Mouse (Mus musculus) neural tube, embryonic 10.5 days (tissue): ENCODE data around the gene Zswim5.
"Not testable (repeated sequence)": the region's sequence is repeated elsewhere in the genome, so short reads cannot be mapped to it uniquely, and the experiment has no call there.

ENCODE experiments used
- DNase-seq: peaks from one replicate; pipeline ENCODE4 v3.0.0-alpha.2; 2017; ENCODE audit warnings: low spot score; ENCODE audit errors: extremely low spot score

The Zswim5 gene

DNA sequence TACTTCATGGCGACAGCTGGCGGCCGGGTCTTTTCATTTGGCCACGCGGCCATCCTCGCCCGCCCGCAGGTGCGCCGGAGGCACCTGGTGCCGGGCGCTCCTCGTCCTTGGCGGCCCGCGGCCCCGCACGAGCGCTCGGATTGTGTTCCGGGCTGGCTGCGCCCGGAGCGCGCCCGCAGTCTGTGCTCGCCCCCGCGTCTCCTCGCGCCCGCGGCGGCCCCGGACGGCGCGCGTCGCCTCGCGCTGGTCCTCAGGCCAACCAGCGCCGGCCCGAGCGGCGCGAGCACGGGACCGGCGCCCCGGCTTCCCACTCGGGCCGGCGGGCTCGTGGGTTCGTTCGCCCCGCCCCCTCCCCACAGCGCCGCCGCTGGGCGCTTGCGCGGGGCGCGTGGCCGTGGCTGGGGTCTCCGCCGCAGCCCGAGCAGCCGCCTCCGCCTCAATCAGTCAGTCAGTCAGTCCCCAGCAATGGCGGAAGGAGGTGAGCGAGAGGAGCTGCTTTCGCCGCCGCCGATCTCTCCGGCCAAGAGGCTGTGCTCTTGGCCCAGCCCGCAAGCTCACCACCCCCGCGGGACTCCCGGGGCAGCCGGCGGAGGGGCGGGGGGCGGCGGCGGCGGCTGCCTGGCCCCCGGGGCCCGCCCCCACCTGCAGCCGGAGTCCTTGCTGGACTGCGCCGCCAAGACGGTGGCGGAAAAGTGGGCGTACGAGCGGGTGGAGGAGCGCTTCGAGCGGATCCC is at the start of gene Zswim5:
Gene Zswim5 (plus strand): TSS at position 382 of the 734 bp plus-strand sequence.
- peak; percentile 86 for DNase-seq

DNA sequence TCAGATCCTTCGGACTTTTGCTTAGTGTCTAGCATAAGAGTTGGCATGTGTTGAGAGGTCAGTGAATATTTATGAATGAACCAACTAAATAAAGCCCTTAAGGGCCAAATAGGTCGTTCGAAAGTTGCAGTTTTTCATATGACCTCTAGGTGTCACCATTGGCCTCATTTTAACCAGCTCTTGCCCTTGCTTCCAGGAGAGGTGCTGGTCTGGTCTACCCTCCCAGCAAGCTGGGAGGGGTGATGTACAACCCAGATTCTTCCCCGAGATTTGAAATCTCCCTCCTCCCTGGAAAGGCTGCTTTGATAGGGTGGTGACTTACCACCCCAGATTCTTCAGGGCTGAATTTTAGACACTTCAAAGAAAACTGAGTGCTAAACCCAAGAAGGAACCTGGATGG is 49.4 kb upstream of the Zswim5 start:
- peak; percentile 52 for DNase-seq

DNA sequence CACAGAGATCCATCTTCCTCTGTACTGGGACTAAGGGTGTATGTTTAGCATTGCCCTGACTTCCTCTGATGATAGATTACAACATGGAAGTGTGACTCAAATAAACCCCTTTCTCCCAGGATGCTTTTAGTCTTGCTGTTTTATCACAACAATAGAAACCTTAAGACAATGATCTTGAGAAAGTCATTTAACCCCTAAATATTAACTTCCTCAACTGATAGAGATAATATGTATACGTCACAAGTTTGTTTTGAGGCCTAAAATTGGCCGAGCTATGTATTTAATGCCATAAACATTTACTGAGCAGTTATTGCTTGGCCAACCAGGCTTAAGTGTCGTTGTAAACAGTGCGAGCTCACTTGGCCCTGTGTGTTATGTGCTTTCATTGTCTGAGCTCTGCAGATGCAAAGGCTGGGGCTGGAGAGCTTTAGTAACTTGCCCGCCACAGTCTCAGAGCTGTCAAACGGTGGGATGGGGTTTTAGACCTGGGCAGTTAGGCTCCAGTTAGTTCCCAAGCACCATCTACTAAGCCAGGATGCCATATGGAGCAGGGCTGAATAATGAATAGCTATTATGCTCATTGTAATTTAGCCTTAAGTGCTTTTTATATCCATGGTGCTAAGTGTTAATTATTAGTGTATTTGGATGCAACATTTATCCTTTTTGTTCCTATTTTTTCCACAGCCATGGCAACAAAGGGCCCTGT is 47.7 kb upstream of the Zswim5 start:
- no peak for DNase-seq

DNA sequence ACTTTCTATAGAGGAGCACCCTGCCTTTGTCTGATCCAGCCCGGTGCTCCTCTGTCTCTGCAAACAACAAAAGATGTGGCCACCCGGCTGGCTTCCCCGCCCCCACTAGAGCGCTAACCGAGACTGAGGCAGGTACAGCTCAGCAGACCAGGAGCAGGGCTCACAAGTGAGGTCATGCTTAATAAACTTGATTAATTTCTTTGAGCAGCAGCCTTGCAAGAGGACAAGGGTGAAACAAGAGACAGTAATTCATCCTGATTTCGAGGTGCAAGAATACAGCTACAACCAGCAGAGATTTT is 47.2 kb upstream of the Zswim5 start:
- peak; percentile 57 for DNase-seq

DNA sequence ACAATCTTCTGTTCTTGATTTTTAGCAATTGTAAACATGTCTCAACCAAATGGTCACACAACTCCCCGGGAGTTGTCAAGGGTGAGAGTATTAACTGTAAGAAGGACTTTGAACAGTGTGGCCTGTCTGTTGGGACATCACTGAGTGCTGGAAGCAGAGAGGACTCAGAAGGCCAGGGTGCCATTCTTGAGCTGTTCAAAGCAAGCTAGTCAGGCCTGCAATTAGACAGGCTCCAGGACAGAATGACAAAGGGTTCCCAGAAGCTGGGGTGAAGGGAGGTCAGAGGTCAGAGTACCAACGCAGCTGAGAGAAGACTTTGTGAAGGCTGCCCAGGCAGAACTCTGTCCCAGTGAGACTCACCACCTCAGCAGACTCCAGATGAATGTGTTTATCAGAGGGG is 38.2 kb upstream of the Zswim5 start:
- DNase-seq: no peak

DNA sequence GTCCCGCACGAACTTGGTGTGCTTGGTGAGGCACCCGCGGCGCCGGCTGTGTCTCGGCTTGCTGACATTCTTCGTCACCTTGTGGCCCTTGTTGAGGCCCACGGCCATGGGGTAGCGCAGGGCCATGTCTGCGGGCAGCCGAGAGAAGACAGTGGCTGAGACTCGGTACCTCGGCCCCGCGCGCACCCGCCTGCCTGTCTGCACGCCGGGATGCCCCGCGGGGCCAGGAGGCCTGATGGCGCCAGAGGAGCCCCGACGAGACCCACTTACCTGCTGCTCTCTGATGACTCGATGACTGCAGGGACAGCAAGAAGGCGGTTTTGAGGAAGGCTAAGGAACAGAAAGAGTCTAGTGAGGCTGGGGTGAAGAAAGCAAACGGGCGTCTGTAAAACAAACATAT is 37.1 kb upstream of the Zswim5 start:
- not testable (repeated sequence) for DNase-seq

DNA sequence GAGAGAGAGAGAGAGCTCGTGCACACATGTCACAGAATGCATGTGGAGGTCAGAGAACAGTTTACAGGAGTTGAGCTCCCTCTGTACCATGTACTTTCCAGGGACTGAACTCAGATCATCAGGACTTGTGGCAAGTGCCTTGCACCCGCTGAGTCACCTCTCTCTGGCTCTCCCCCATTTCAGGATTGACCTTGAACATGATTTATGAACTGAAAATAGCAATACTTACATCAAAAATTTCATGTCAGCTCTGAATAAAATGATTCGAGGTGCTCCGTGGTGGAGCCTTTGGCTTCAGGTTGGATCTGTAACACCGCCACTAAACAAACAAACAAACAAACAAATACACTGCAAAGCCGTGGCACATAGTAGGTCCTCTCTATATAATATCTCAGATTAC is 36.3 kb upstream of the Zswim5 start:
- no peak for DNase-seq

DNA sequence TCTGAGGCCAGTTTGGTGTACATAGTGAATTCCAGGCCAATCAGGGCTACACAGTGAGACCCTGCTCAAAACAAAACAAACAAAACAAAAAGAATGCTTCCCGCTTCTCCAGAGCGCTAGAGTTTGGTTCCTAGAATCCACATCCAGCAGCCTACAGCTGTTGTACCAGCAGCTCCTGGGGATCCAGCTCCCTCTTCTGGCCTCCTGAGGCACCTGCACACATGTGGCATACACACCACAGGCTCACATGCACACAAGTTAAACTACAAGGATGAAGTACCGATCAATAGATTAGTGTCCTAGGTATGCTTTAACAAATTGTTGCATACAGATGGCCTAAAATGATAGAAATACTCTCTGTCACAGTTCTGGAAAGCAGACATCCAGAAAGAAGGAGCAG is 32.9 kb upstream of the Zswim5 start:
- DNase-seq: no peak

DNA sequence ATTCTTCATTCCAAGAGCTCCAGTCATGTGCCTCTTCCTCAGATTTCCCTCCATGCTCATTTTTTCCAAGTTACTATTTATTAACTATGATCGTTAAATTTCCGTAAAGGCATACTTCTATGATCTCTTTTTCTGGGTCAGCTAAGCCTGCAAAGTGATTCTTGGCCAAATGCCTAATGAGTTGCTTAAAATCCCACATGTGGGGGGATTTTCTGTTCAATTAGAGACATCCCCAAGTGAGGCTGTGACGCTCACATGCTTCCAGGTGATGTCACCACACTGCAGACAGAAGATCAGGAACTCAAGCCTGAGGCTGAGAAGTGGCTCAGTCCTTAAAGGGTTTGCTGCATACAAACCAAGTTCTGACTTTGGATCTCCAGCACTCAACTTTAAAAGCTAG is 27.3 kb upstream of the Zswim5 start:
- DNase-seq: no peak

DNA sequence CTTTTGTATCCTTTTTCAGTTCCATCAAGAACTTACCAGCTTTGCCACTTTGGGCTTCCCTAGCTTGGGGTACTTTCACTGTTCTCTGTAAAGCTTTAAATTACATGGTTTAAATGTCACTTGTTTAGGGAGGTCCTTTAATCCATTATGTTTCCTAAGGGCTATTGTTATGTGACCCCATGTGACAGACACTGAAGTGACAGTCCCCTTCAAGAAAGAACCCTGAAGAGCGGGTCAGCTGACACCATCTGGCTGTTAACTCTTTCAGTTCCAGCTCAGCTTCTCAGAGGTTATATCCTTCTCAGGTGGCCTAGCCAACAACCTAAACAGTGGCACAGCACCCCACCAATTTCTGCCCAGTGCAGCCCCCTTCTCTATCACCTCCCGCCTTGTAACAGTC is 22.9 kb upstream of the Zswim5 start:
- peak; percentile 17 for DNase-seq

DNA sequence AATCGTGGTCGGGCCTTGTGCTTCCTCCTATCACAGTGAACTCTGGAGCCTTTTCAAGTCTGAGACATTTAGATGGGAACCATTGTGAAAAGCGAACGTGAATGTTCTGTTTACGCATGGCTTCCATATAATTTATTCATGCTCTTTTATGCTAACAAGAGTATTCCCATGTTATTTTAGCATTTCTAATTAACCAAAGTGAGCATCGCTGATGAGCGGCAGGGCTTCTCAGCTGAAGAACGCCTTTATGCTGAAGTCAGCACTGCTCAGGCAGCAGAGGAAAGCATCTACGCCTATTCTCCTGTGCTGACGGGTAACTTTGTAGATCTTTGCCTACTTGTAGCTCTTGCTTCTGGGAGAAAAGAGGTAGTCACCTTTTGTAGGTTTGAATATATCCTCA is 20.0 kb upstream of the Zswim5 start:
- no peak for DNase-seq

DNA sequence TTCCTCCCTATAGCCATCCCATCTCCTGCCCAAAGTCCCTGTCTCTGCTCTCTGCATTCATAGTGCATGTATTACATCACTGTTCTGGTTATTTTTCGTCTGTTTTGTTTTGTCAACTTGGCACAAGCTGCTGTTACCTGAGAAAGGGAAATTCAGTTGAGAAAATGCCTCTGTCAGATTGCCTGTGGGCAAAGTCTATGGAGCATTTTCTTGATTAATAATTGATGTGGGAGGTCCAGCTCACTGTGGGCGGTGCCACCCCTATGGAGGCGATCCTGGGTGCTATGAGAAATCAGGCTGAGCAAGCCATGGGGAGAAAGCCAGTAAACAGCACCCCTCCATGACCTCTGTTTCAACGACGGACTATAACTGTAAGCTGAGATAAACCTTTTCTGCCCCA is 17.5 kb upstream of the Zswim5 start:
- DNase-seq: no peak

DNA sequence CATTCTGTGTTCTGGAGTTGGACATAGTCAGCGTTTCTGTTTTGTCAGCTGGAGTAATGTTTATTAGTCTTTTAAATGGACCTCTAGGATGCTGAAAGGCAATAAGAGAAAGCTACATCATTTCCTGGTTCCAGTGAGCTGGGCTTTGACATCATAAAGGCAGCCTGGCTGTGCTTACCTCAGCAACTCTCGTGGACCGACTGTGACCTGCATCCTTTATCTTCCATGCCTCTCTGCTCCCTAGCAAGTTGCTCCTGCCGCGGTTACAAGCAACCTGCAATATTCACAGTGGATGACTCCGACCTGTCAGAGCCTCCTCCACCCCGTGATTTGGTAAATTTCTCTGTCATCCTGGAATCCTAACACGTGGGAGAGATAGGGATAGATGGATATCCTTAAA is 15.2 kb upstream of the Zswim5 start:
- DNase-seq: no peak

DNA sequence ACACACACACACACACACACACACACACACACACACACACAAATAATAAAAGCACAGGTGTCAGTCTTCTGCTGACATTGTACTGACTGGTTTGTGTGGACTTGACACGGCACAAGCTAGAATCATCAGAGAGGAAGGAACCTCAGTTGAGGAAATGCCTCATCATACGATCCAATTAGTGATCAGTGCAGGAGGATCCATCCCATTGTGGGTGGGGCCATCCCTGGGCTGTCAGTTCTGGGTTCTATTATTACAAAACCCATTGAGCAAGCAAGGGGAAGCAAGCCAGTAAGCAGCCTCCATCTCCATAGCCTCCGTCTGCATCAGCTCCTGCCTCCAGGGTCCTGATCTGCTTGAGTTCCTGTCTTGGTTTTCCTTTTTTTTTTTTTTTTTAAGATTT is 7.3 kb upstream of the Zswim5 start:
- DNase-seq: no peak

DNA sequence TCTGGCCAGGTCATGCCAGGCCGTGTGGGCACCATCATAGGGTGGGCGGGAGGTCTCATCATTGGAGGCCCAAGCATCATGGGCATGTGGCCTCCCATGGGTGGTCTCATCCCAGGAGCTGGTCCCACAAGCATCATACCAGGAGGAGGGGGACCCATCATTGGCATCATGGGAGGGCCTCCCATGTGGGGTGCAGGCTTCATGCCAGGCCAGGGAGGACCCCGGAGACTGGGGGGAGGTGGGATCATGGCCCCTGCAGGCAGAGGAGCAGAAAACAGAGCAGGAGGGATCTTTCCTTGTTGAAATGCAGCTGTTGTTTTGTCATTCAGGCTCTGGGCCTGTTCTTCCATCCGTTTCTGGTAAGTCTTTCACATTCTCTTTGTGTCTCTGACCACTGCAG is 2.6 kb upstream of the Zswim5 start:
- DNase-seq: no peak

DNA sequence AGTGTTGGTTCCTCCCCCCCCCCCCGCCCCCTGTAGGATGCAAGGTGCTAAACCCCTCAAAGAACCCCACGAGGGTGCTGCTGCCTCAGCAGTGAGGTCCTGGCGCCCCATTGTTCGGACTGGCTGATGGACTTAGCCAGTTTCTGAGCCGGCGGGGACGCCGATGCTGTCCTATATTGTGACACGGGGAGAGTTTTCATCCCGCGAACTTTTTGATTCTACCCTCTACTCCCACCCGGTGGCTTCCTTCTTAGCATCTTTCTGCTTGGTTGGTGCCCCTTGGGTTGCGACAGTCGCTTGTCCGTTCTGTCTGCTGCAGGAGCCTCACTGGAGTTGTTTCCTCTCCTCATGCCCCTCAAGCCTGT is 564 bp upstream of the Zswim5 start:
- no peak for DNase-seq

DNA sequence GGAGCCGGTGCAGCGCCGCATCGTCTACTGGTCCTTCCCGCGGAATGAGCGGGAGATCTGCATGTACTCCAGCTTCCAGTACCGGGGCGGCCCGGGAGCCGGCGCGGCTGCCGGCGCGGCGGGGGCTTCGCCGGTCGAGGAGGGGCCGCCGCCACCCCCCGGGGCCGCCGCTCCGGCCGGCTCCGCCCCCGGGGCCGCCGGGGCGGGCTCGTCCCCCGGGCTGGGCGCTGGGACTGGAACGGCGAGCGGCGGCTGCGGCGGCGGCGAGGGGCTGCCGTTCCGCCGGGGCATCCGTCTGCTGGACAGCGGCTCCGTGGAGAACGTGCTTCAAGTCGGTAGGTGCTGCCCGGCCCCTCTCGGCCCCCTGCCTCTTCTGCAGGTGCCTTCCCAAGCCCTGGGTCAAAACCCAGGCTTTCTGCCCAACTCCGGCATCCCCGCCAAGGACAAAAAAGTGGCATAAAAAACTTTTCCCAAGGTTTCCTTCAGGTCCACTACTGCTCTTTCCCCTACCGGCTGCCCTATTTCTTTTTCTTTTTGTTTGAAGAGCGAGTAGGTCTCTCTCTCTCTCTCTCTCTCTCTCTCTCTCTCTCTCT is 649 bp downstream of the Zswim5 start:
- peak; percentile 68 for DNase-seq

DNA sequence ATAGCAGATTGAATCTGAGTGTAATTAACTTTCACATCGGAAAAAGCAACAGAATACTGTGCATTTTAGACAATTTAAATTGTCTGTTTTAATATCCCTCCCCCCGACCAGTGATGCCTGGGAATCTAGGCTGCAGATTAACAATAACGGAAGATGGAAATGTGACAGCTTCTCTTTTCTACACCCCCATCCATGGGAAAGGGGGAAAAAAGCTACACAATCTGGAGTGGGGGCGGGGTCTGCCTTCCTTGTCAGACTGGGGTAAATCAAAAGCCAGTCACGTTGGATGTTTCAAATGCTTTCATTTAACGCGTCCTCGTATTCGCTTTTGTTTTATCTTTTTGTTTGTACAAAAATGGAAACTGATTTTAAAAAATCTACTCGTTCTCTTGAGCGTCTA is 1.3 kb downstream of the Zswim5 start:
- DNase-seq: peak; percentile 42

DNA sequence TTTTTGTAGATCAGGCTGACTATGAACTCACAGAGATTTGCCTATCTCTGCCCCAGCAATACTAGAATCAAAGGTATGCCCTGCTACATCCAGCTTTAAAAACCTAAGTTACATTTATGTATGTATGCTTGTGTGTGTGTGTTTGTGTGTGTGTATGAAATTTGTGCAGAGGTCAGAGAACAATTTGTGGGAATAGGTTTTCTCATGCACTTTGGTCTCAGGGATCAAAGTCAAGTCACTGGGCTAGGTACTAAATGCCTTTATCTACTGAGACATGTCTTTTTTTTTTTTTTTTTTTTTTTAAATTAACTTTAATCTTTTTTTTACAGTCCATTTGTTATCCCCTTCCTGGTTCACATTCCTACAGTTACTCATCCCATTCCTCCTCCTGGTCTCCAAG is 5.5 kb downstream of the Zswim5 start:
- DNase-seq: no peak

DNA sequence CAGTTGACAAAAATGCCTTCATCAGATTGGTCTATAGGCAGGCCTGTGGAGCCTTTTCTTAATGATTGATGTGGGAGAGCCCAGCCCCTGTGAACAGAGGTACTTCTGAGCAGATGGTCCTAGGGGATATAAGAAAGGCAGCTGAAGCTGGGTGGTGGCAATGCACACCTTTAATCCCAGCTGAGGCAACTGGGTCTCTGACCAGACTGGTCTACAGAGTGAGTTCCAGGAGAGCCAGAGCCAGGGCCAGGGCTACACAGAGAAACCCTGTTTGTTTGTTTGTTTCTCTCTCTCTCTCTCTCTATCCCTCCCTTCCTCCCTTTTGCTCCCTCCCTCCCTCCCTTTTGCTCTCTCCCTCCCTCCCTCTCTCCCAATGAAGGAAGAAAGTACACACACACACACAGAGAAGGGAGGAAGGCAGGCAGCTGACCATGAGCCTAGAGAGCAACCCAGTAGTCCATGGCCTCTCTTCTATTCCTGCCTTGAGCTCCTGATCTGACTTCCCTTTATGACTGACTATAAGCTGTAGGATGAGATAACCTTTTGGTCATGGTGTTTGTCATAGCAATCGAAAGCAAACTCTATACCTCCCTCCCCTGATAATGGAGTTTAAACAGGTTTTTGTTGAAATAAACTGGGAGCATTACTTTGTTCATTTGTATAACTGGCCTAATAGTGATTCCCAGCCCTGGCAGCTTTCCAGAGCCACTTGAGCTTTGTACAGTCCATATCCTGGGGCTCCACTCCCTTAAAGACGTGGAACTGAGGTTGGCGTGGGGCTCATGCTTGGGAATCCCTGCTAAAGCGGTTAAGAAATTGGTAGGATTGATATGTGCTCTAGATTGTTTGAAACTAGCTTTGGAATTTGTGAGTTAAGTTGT is 17.3 kb downstream of the Zswim5 start:
- no peak for DNase-seq

DNA sequence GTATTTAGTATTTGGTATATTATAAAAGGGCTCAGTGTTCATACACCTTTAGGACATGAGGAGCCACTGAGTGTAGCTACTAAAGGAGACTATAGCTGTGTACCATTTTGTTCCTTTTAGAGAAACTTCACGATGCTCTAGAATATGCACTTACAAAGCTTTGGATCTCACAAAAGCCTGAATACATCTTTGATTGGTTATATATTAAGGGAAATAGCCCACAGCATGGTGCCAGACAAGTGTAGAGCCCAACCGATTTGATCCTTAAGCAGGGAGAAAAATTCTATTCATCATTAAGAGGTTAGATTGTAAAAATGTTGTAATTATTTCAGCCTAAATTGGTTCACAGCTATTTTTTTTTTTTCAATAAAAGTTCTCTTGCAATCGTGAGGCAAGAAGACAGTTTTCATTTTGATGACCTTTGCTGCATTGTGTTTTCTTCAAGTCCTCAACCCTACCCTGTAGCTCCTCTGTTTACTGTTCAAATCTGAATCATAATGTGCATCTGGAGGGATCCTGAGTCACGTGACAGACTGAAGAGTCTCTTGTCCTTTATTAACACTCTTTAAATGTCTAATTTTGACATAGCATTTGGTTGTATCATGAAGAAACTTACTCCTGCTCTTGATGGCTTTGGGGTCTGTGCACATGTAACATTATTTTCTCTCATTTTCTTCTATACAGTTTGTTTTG is 33.5 kb downstream of the Zswim5 start:
- DNase-seq: no peak
